Mouse (Mus musculus) adipose tissue, adult 10 weeks (tissue): Measurements from ENCODE around the gene Ftl1. TPM values are rescaled to one million over a fixed set of nuclear protein-coding genes. Genes with fewer than 3 reads are reported as not detected.

Source experiments
- polyA plus RNA-seq: library from polyadenylated mRNA; stranded (reverse); fragments of 350-450 nt; fragmentation: Illumina TruSeq; extraction: RNeasy Lipid Tissue Mini Kit (QIAGEN cat#74804); gene quantifications from one replicate; pipeline ENCODE4 v1.2.3, GENCODE M21; 2014; ENCODE audit warnings: low read depth, low replicate concordance

Gene Ftl1
- 2,850 TPM for polyA plus RNA-seq

DNA sequence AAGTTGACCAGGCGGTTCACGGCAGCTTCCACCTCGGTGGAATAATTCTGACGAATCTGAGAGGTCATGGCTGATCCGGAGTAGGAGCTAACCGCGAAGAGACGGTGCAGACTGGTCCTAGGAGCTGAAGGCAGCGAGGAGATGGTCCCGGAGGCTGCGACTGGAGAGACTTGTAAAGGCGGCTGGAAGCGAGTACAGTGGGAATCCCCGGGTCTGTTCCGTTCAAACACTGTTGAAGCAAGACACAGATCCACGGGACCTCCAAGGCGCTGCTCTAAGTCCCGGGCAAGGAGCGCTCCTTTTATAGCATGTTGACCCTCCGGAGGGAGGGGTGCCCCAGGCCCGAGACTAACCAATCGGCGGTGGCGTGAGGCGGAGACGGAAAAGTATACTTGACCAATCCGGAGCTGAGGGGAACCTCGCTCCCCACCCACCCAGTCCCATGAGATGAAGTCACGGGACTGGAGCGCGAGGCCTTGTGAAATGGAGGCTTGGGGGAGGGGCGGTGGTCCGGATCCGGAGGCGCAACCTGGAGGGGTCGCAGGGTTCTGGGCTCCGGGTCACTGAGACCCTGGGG, at the start of gene Ftl1:
Ftl1 (minus strand) TSS at position 321 of the 577 bp plus-strand sequence.

GRCm38 (mm10) chr7:45488293-45489204, 28.9 kb upstream of the Ftl1 start, which contains the start of gene Dhdh:
Gene Dhdh (minus strand): TSS chr7:45488805.

GRCm38 (mm10) chr7:45486761-45487415, 27.2 kb upstream of the Ftl1 start, which contains the start of gene Gm45808:
Gene Gm45808 (minus strand): TSS chr7:45486811.

DNA sequence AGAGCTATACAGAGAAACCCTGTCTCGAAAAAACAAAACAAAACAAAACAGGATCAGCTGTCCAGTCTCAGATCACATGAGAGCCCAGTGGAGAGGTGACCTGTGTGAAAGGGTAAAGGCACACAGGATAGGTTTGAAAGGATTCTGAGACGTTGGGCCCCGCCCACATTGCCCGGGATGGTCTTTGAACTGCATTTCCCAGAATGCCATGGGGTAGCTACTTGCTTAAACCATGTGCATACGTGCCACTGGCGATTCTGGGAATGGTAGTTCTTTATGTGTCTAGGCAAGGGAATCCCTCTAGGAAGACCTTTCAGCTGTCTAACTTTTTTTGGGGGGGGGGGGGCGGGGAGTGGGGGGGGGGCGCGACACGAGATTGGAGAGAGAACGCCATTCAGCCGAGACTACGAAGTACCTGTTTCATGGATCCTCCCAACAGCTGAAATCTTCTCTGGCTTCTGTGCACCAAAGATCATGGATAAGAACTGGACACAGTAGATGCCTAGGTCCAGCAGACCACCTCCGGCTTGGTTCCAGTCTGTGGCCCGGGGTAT, 21.8 kb upstream of the Ftl1 start, which contains the start of gene Tulp2:
Tulp2 (plus strand) TSS at position 504 of the 554 bp plus-strand sequence.

GRCm38 (mm10) chr7:45466283-45467089, 6.8 kb upstream of the Ftl1 start, which contains the start of gene Bax:
Gene Bax (minus strand): TSS chr7:45466898.

DNA sequence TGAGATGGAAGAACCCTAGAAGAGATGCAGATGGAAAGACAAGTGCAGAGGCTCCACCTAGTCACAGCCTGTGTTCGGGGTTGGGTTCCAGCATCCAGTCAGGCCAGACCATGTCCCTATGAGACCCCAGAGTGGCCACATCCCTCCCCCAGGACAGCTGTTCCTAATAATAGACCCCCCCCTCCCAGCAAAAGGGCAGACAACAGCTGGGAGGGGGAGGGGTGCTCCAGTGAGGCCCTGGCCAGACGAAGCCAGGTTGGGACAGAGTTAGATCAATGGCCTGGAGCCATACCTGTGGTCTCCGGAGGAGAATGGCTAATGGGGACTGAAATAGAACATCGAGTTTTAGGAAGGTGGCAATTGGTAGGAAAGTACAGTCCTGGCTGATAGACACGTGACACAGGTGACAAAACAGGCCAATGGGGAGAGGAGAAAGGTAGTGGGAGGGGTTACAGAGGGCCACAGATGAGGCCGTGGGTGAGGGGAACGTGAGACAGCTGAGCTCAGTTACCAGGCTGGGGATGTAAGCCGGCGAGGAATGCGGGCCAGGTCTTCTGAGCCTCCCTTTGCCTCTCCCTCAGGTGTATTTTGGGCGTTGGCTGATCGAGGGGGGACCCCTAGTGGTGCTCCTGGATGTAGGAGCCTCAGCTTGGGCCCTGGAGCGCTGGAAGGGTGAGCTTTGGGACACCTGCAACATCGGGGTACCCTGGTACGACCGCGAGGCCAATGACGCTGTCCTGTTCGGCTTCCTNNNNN, 22.0 kb downstream of the Ftl1 start, which contains the start of gene Ruvbl2:
Ruvbl2 (minus strand) TSS at position 576 of the 756 bp plus-strand sequence.

GRCm38 (mm10) chr7:45434203-45435015, 25.3 kb downstream of the Ftl1 start, which contains the start of gene Gys1:
Gene Gys1 (plus strand): TSS chr7:45434844.

GRCm38 (mm10) chr7:45420615-45420919, 39.1 kb downstream of the Ftl1 start, which contains the start of gene Lhb:
Gene Lhb (plus strand): TSS chr7:45420820.

GRCm38 (mm10) chr7:45413113-45413863, 46.4 kb downstream of the Ftl1 start, which contains the start of gene Ntf5:
Gene Ntf5 (plus strand): TSS chr7:45413695.

Other genes starting within 250 kb of the Ftl1 start
- 37.0 TPM for gene Dkkl1, start 247.7 kb downstream of the Ftl1 start, polyA plus RNA-seq
- 17.0 TPM for gene Tead2, start 244.1 kb downstream of the Ftl1 start, polyA plus RNA-seq
- gene Cd37, start 220.8 kb downstream of the Ftl1 start, polyA plus RNA-seq = 13.6 TPM
- 1.4 TPM for gene Slc6a16, start 218.8 kb downstream of the Ftl1 start, polyA plus RNA-seq
- 9.4 TPM for gene Slc6a21, start 182.4 kb downstream of the Ftl1 start, polyA plus RNA-seq
- 41.0 TPM for gene Trpm4, start 126.1 kb downstream of the Ftl1 start, polyA plus RNA-seq
- 0.65 TPM for gene Hrc, start 124.6 kb downstream of the Ftl1 start, polyA plus RNA-seq
- 3.5 TPM for gene Ppfia3, start 92.9 kb downstream of the Ftl1 start, polyA plus RNA-seq
- 5.1 TPM for gene Lin7b, start 89.3 kb downstream of the Ftl1 start, polyA plus RNA-seq
- 288 TPM for gene Snrnp70, start 64.1 kb downstream of the Ftl1 start, polyA plus RNA-seq
- not detected for gene Kcna7, start 54.2 kb downstream of the Ftl1 start, polyA plus RNA-seq
- 2.6 TPM for gene Ntf5, start 46.2 kb downstream of the Ftl1 start, polyA plus RNA-seq
- 1.4 TPM for gene Lhb, start 39.1 kb downstream of the Ftl1 start, polyA plus RNA-seq
- gene Gys1, start 25.0 kb downstream of the Ftl1 start, polyA plus RNA-seq = 41.6 TPM
- gene Ruvbl2, start 21.8 kb downstream of the Ftl1 start, polyA plus RNA-seq = 33.5 TPM
- 61.4 TPM for gene Bax, start 7.0 kb upstream of the Ftl1 start, polyA plus RNA-seq
- gene Tulp2, start 22.0 kb upstream of the Ftl1 start, polyA plus RNA-seq = 11.4 TPM
- 4.7 TPM for gene Gm45808, start 26.9 kb upstream of the Ftl1 start, polyA plus RNA-seq
- 23.6 TPM for gene Dhdh, start 28.9 kb upstream of the Ftl1 start, polyA plus RNA-seq
- 558 TPM for gene Nucb1, start 50.5 kb upstream of the Ftl1 start, polyA plus RNA-seq
- 23.3 TPM for gene Ppp1r15a, start 66.4 kb upstream of the Ftl1 start, polyA plus RNA-seq
- gene Plekha4, start 66.4 kb upstream of the Ftl1 start, polyA plus RNA-seq = 12.8 TPM
- gene Hsd17b14, start 95.0 kb upstream of the Ftl1 start, polyA plus RNA-seq = 1.0 TPM
- gene Bcat2, start 110.3 kb upstream of the Ftl1 start, polyA plus RNA-seq = 110 TPM
- gene Fgf21, start 155.6 kb upstream of the Ftl1 start, polyA plus RNA-seq = 0.58 TPM
- gene Fut1, start 157.4 kb upstream of the Ftl1 start, polyA plus RNA-seq = 14.4 TPM
- 1.6 TPM for gene Izumo1, start 161.9 kb upstream of the Ftl1 start, polyA plus RNA-seq
- gene Rasip1, start 167.6 kb upstream of the Ftl1 start, polyA plus RNA-seq = 11.0 TPM
- gene Mamstr, start 180.1 kb upstream of the Ftl1 start, polyA plus RNA-seq = 4.0 TPM
- gene Fut2, start 206.5 kb upstream of the Ftl1 start, polyA plus RNA-seq = 2.3 TPM
- gene Ntn5, start 224.1 kb upstream of the Ftl1 start, polyA plus RNA-seq = 0.78 TPM
- gene Sec1, start 234.5 kb upstream of the Ftl1 start, polyA plus RNA-seq = 1.8 TPM
- 5.3 TPM for gene Car11, start 240.0 kb upstream of the Ftl1 start, polyA plus RNA-seq
- gene Dbp, start 245.2 kb upstream of the Ftl1 start, polyA plus RNA-seq = 19.7 TPM